Mouse (Mus musculus): Measurements from ENCODE around the gene Ccdc85c.

DNA sequence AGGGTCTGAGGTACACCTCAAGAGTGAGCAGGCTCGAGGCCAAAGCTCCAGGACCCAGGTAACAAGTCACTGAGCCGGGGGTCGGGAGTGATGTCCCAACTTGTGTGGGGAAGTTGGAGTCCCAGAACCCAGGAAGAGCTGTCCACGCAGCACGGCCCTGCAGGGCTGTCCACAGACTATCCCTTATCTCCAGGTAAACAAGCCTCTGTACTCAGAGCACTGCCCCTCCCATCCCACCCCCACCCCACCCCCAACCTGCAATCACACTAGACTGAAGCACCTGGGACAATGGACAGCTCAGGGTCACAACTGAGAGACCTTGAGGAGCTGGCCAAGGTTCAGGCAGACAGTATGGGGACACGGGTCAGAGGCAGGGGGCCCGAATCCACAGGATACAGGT, 10.3 kb downstream of the Ccdc85c start:
- TF ChIP-seq CTCF (IDR thresholded peaks at IDR 0.05; ENCODE audit: low read depth) (no peak), EP300 (optimal IDR thresholded peaks at IDR 0.05) (no peak)

All from stomach, postnatal 0 days (tissue).